Mouse (Mus musculus) embryonic fibroblast, embryonic 13.5 days (primary cell): ENCODE results near the gene Pigq.

ENCODE experiments used
- CTCF ChIP-seq: IDR thresholded peaks from 2 replicates; pipeline ENCODE4 v1.5.1; 2011; ENCODE audit warnings: mild to moderate bottlenecking, control low read depth, low read length, moderate library complexity, borderline replicate concordance; ENCODE audit not compliant: insufficient read depth
- POLR2A ChIP-seq: IDR thresholded peaks from 2 replicates; pipeline ENCODE4 v1.6.1; 2011; ENCODE audit warnings: low read depth, mild to moderate bottlenecking, control low read depth, low read length, moderate library complexity

- TF ChIP-seq CTCF (no peak), POLR2A (no peak)
Measured at GRCm38 (mm10) chr17:25951803-25952623, 7.3 kb upstream of the Pigq start, which contains the start of gene A930017K11Rik.
